Mouse (Mus musculus): Measurements from ENCODE around the gene Senp1. TPM values are rescaled to one million over a fixed set of nuclear protein-coding genes. Genes with fewer than 3 reads are reported as not detected.

Gene Senp1
- polyA plus RNA-seq, 1 experiment from 2014 or later, result 17.9 TPM

GRCm38 (mm10) chr15:98096957-98097356 is 3.4 kb upstream of the Senp1 start:
- no peak overlapping the region for H3K4me3 ChIP-seq (ENCODE audit: low read length)
- WGBS, result 55% methylated on average over 3 of the region's 3 CpGs
- no peaks in the 10 kb centered on the region for H3K36me3 ChIP-seq (ENCODE audit: control insufficient read depth, insufficient read depth)
- H3K27ac ChIP-seq (ENCODE audit: low read length), result no peak overlapping the region
- H3K9ac ChIP-seq (ENCODE audit: low read length), result no peak overlapping the region
- no peaks in the 10 kb centered on the region for H3K9me3 ChIP-seq (replicated peaks; ENCODE audit: control insufficient read depth, low read length)
- H3K4me1 ChIP-seq (ENCODE audit: control insufficient read depth, insufficient read depth, low read length), result peaks cover 8% of the 10 kb centered on the region
- ATAC-seq (replicated peaks; ENCODE audit: extremely low read depth, insufficient read depth, low FRiP score), result no peak
- no peaks in the 10 kb centered on the region for H3K27me3 ChIP-seq (ENCODE audit: control insufficient read depth, insufficient read depth, low read length)
- H3K4me2 ChIP-seq (ENCODE audit: low read depth, low read length), result no peak overlapping the region

- H3K9me3 ChIP-seq (replicated peaks; ENCODE audit: control insufficient read depth, low read length), result no peaks in the 10 kb centered on the region
- H3K4me2 ChIP-seq (ENCODE audit: low read depth, low read length), result no peak overlapping the region
- H3K4me3 ChIP-seq (ENCODE audit: low read length), result no peak overlapping the region
- no peaks in the 10 kb centered on the region for H3K27me3 ChIP-seq (ENCODE audit: control insufficient read depth, insufficient read depth, low read length)
- no peaks in the 10 kb centered on the region for H3K36me3 ChIP-seq (ENCODE audit: control insufficient read depth, insufficient read depth)
- no peak overlapping the region for H3K27ac ChIP-seq (ENCODE audit: low read length)
- no peak for ATAC-seq (replicated peaks; ENCODE audit: extremely low read depth, insufficient read depth, low FRiP score)
- H3K9ac ChIP-seq (ENCODE audit: low read length), result no peak overlapping the region
- H3K4me1 ChIP-seq (ENCODE audit: control insufficient read depth, insufficient read depth, low read length), result peaks cover 15% of the 10 kb centered on the region
- 89% methylated on average over 12 of the region's 12 CpGs for WGBS
These were observed 1.4 kb upstream of the Senp1 start for GRCm38 (mm10) chr15:98094905-98095304.

- H3K4me2 ChIP-seq (ENCODE audit: low read depth, low read length), result peak within 1 kb of the TSS; percentile 91
- under 1% methylated on average over 30 of the region's 30 CpGs for WGBS
- no peaks in the 10 kb centered on the region for H3K27me3 ChIP-seq (ENCODE audit: control insufficient read depth, insufficient read depth, low read length)
- H3K36me3 ChIP-seq (ENCODE audit: control insufficient read depth, insufficient read depth), result no peaks in the 10 kb centered on the region
- peaks cover 15% of the 10 kb centered on the region for H3K4me1 ChIP-seq (ENCODE audit: control insufficient read depth, insufficient read depth, low read length)
- H3K9ac ChIP-seq (ENCODE audit: low read length), result peak within 1 kb of the TSS; percentile 96
- H3K4me3 ChIP-seq (ENCODE audit: low read length), result peak within 1 kb of the TSS; percentile 99
- H3K27ac ChIP-seq (ENCODE audit: low read length), result peak within 1 kb of the TSS; percentile 98
- ATAC-seq (replicated peaks; ENCODE audit: extremely low read depth, insufficient read depth, low FRiP score), result no peak
- no peaks in the 10 kb centered on the region for H3K9me3 ChIP-seq (replicated peaks; ENCODE audit: control insufficient read depth, low read length)
These were observed 998 bp downstream of the Senp1 start, which contains the start of gene Pfkm for GRCm38 (mm10) chr15:98092372-98093120. Gene Pfkm (plus strand): TSS chr15:98092589.

- H3K27me3 ChIP-seq (ENCODE audit: control insufficient read depth, insufficient read depth, low read length), result no peaks in the 10 kb centered on the region
- no peak overlapping the region for H3K27ac ChIP-seq (ENCODE audit: low read length)
- peak overlapping the region; percentile 99 for H3K4me3 ChIP-seq (ENCODE audit: low read length)
- WGBS, result 35% methylated on average over 4 of the region's 4 CpGs
- H3K9me3 ChIP-seq (replicated peaks; ENCODE audit: control insufficient read depth, low read length), result no peaks in the 10 kb centered on the region
- H3K9ac ChIP-seq (ENCODE audit: low read length), result peak overlapping the region; percentile 96
- no peak for ATAC-seq (replicated peaks; ENCODE audit: extremely low read depth, insufficient read depth, low FRiP score)
- H3K4me2 ChIP-seq (ENCODE audit: low read depth, low read length), result peak overlapping the region; percentile 91
- peaks cover 15% of the 10 kb centered on the region for H3K4me1 ChIP-seq (ENCODE audit: control insufficient read depth, insufficient read depth, low read length)
- H3K36me3 ChIP-seq (ENCODE audit: control insufficient read depth, insufficient read depth), result no peaks in the 10 kb centered on the region
These were observed 1.7 kb downstream of the Senp1 start for GRCm38 (mm10) chr15:98091841-98092240.

GRCm38 (mm10) chr15:98089421-98090183 is 3.9 kb downstream of the Senp1 start:
- H3K4me3 ChIP-seq (ENCODE audit: low read length), result no peak overlapping the region
- no peaks in the 10 kb centered on the region for H3K9me3 ChIP-seq (replicated peaks; ENCODE audit: control insufficient read depth, low read length)
- no peak for ATAC-seq (replicated peaks; ENCODE audit: extremely low read depth, insufficient read depth, low FRiP score)
- no peak overlapping the region for H3K27ac ChIP-seq (ENCODE audit: low read length)
- WGBS, result 71% methylated on average over 9 of the region's 9 CpGs
- no peak overlapping the region for H3K4me2 ChIP-seq (ENCODE audit: low read depth, low read length)
- H3K9ac ChIP-seq (ENCODE audit: low read length), result no peak overlapping the region
- H3K4me1 ChIP-seq (ENCODE audit: control insufficient read depth, insufficient read depth, low read length), result peaks cover 15% of the 10 kb centered on the region
- H3K36me3 ChIP-seq (ENCODE audit: control insufficient read depth, insufficient read depth), result peaks cover 7% of the 10 kb centered on the region
- no peaks in the 10 kb centered on the region for H3K27me3 ChIP-seq (ENCODE audit: control insufficient read depth, insufficient read depth, low read length)

- Histone ChIP-seq H3K27ac (ENCODE audit: low read length) (no peak overlapping the region), H3K4me3 (ENCODE audit: low read length) (no peak overlapping the region), H3K4me2 (ENCODE audit: low read depth, low read length) (no peak overlapping the region), H3K4me1 (ENCODE audit: control insufficient read depth, insufficient read depth, low read length) (peaks cover 13% of the 10 kb centered on the region), H3K27me3 (ENCODE audit: control insufficient read depth, insufficient read depth, low read length) (no peaks in the 10 kb centered on the region), H3K9ac (ENCODE audit: low read length) (no peak overlapping the region), H3K9me3 (replicated peaks; ENCODE audit: control insufficient read depth, low read length) (no peaks in the 10 kb centered on the region), H3K36me3 (ENCODE audit: control insufficient read depth, insufficient read depth) (peaks cover 7% of the 10 kb centered on the region)
- WGBS, result 80% methylated on average over 1 of the region's 1 CpGs
- ATAC-seq (replicated peaks; ENCODE audit: extremely low read depth, insufficient read depth, low FRiP score), result no peak
These were observed 4.7 kb downstream of the Senp1 start for GRCm38 (mm10) chr15:98088889-98089288.

GRCm38 (mm10) chr15:98076901-98077300 is 16.6 kb downstream of the Senp1 start:
- no peak overlapping the region for H3K27ac ChIP-seq (ENCODE audit: low read length)
- H3K36me3 ChIP-seq (ENCODE audit: control insufficient read depth, insufficient read depth), result peaks cover 35% of the 10 kb centered on the region
- peaks cover 3% of the 10 kb centered on the region for H3K4me1 ChIP-seq (ENCODE audit: control insufficient read depth, insufficient read depth, low read length)
- no peak for ATAC-seq (replicated peaks; ENCODE audit: extremely low read depth, insufficient read depth, low FRiP score)
- no peak overlapping the region for H3K4me2 ChIP-seq (ENCODE audit: low read depth, low read length)
- no peaks in the 10 kb centered on the region for H3K27me3 ChIP-seq (ENCODE audit: control insufficient read depth, insufficient read depth, low read length)
- 88% methylated on average over 6 of the region's 6 CpGs for WGBS
- no peaks in the 10 kb centered on the region for H3K9me3 ChIP-seq (replicated peaks; ENCODE audit: control insufficient read depth, low read length)
- no peak overlapping the region for H3K9ac ChIP-seq (ENCODE audit: low read length)
- no peak overlapping the region for H3K4me3 ChIP-seq (ENCODE audit: low read length)

GRCm38 (mm10) chr15:98075034-98075433 is 18.5 kb downstream of the Senp1 start:
- 0 out of 2 replicates have a peak overlapping the region, but pooled peaks have one; percentile 40 for H3K27ac ChIP-seq (ENCODE audit: low read length)
- no peak overlapping the region for H3K4me2 ChIP-seq (ENCODE audit: low read depth, low read length)
- no peak for ATAC-seq (replicated peaks; ENCODE audit: extremely low read depth, insufficient read depth, low FRiP score)
- H3K27me3 ChIP-seq (ENCODE audit: control insufficient read depth, insufficient read depth, low read length), result no peaks in the 10 kb centered on the region
- H3K4me1 ChIP-seq (ENCODE audit: control insufficient read depth, insufficient read depth, low read length), result peaks cover 3% of the 10 kb centered on the region
- 85% methylated on average over 16 of the region's 16 CpGs for WGBS
- H3K9ac ChIP-seq (ENCODE audit: low read length), result no peak overlapping the region
- no peaks in the 10 kb centered on the region for H3K9me3 ChIP-seq (replicated peaks; ENCODE audit: control insufficient read depth, low read length)
- H3K4me3 ChIP-seq (ENCODE audit: low read length), result no peak overlapping the region
- peaks cover 39% of the 10 kb centered on the region for H3K36me3 ChIP-seq (ENCODE audit: control insufficient read depth, insufficient read depth)

GRCm38 (mm10) chr15:98074521-98074920 is 19.0 kb downstream of the Senp1 start:
- Histone ChIP-seq H3K27me3 (ENCODE audit: control insufficient read depth, insufficient read depth, low read length) (no peaks in the 10 kb centered on the region), H3K4me3 (ENCODE audit: low read length) (no peak overlapping the region), H3K36me3 (ENCODE audit: control insufficient read depth, insufficient read depth) (peaks cover 42% of the 10 kb centered on the region), H3K9me3 (replicated peaks; ENCODE audit: control insufficient read depth, low read length) (no peaks in the 10 kb centered on the region), H3K4me1 (ENCODE audit: control insufficient read depth, insufficient read depth, low read length) (peaks cover 3% of the 10 kb centered on the region), H3K27ac (ENCODE audit: low read length) (no peak overlapping the region), H3K9ac (ENCODE audit: low read length) (no peak overlapping the region), H3K4me2 (ENCODE audit: low read depth, low read length) (no peak overlapping the region)
- ATAC-seq (replicated peaks; ENCODE audit: extremely low read depth, insufficient read depth, low FRiP score), result no peak
- WGBS, result 78% methylated on average over 8 of the region's 8 CpGs
